Mouse (Mus musculus) midbrain, embryonic 12.5 days (tissue): ENCODE results near the gene 6030458C11Rik. TPM values are rescaled to one million over a fixed set of nuclear protein-coding genes. Genes with fewer than 3 reads are reported as not detected.
"Not testable (repeated sequence)": the region's sequence is repeated elsewhere in the genome, so short reads cannot be mapped to it uniquely, and the experiment has no call there.

ENCODE experiments used
- ATAC-seq: fragments of 200-750 bp; cut with Nextera tagmentation; 2 replicates; pipeline ENCODE4 v1.8.0; 2017; ENCODE audit warnings: low read depth, moderate TSS enrichment, moderate library complexity; ENCODE audit not compliant: low FRiP score
- H3K27ac ChIP-seq: fragments of 300-500 bp; sonication (generic); replicated peaks from 2 replicates; pipeline ENCODE4 v1.5.1; 2016; ENCODE audit warnings: mild to moderate bottlenecking
- H3K27me3 ChIP-seq: fragments of 300-500 bp; sonication (generic); 2 replicates; pipeline ENCODE4 v1.6.1; 2016; ENCODE audit warnings: mild to moderate bottlenecking
- H3K36me3 ChIP-seq: fragments of 300-500 bp; sonication (generic); 2 replicates; pipeline ENCODE4 v1.6.1; 2016
- H3K4me1 ChIP-seq: fragments of 300-500 bp; sonication (generic); 2 replicates; pipeline ENCODE4 v1.6.1; 2016
- H3K4me2 ChIP-seq: fragments of 300-500 bp; sonication (generic); replicated peaks from 2 replicates; pipeline ENCODE4 v1.6.1; 2016; ENCODE audit warnings: mild to moderate bottlenecking, moderate library complexity
- H3K4me3 ChIP-seq: fragments of 300-500 bp; sonication (generic); 2 replicates; pipeline ENCODE4 v1.5.1; 2016; ENCODE audit warnings: mild to moderate bottlenecking
- H3K9ac ChIP-seq: fragments of 300-500 bp; sonication (generic); replicated peaks from 2 replicates; pipeline ENCODE4 v1.6.1; 2016; ENCODE audit warnings: mild to moderate bottlenecking, moderate library complexity
- H3K9me3 ChIP-seq: fragments of 300-500 bp; sonication (generic); 2 replicates; pipeline ENCODE4 v1.6.1; 2016; ENCODE audit warnings: mild to moderate bottlenecking
- whole genome bisulfite sequencing: fragments of 180-500 bp; shearing (Covaris S2); methylation state at CpG from one replicate; pipeline ENCODE4 v1.1.7; 2016; 5-methylcytosine and 5-hydroxymethylcytosine counted together
- polyA plus RNA-seq: library from polyadenylated mRNA; unstranded; fragments of >200 nt; fragmentation: Nextera tagmentation; extraction: Ambion mirVana; gene quantifications from 2 replicates; pipeline ENCODE4 v1.2.1, GENCODE M21; 2016

Gene 6030458C11Rik
- polyA plus RNA-seq, 1 experiment from 2014 or later = 41.1 TPM

GRCm38 (mm10) chr15:12809305-12809704 lies 15.1 kb downstream of the 6030458C11Rik start:
- Histone ChIP-seq H3K27ac (no peak overlapping the region), H3K9me3 (no peaks in the 10 kb centered on the region), H3K9ac (no peak overlapping the region), H3K4me2 (no peak overlapping the region), H3K27me3 (no peaks in the 10 kb centered on the region), H3K4me1 (no peaks in the 10 kb centered on the region), H3K36me3 (peaks cover 68% of the 10 kb centered on the region), H3K4me3 (no peak overlapping the region)
- 95% methylated on average over 6 of the region's 6 CpGs for WGBS
- no peak for ATAC-seq

- H3K4me1 ChIP-seq = no peaks in the 10 kb centered on the region
- ATAC-seq = no peak
- no peak overlapping the region for H3K27ac ChIP-seq
- H3K9me3 ChIP-seq = no peaks in the 10 kb centered on the region
- H3K4me3 ChIP-seq = no peak overlapping the region
- H3K4me2 ChIP-seq = no peak overlapping the region
- H3K36me3 ChIP-seq = peaks cover 51% of the 10 kb centered on the region
- no peak overlapping the region for H3K9ac ChIP-seq
- WGBS = 97% methylated on average over 10 of the region's 10 CpGs
- no peaks in the 10 kb centered on the region; the same call in 1 of the 2 replicates for H3K27me3 ChIP-seq
Measured at GRCm38 (mm10) chr15:12807088-12807487, 17.4 kb downstream of the 6030458C11Rik start.

- Histone ChIP-seq H3K9me3 (no peaks in the 10 kb centered on the region), H3K4me1 (no peaks in the 10 kb centered on the region), H3K36me3 (peaks cover 31% of the 10 kb centered on the region), H3K27me3 (no peaks in the 10 kb centered on the region; the same call in 1 of the 2 replicates), H3K9ac (no peak overlapping the region), H3K4me3 (no peak overlapping the region), H3K4me2 (no peak overlapping the region), H3K27ac (no peak overlapping the region)
- 85% methylated on average over 4 of the region's 4 CpGs for WGBS
- no peak for ATAC-seq
Measured at GRCm38 (mm10) chr15:12805071-12805470, 19.4 kb downstream of the 6030458C11Rik start.

- not testable (repeated sequence) for H3K4me2 ChIP-seq, H3K36me3 ChIP-seq, H3K9me3 ChIP-seq, ATAC-seq, H3K4me3 ChIP-seq, H3K9ac ChIP-seq, H3K4me1 ChIP-seq, H3K27ac ChIP-seq, H3K27me3 ChIP-seq
- 74% methylated on average over 2 of the region's 2 CpGs for WGBS
Measured at GRCm38 (mm10) chr15:12801142-12801506, 23.3 kb downstream of the 6030458C11Rik start.

- Histone ChIP-seq H3K9me3 (no peaks in the 10 kb centered on the region), H3K27ac (no peak overlapping the region), H3K36me3 (no peaks in the 10 kb centered on the region), H3K4me2 (no peak overlapping the region), H3K4me3 (no peak overlapping the region), H3K4me1 (no peaks in the 10 kb centered on the region), H3K27me3 (no peaks in the 10 kb centered on the region; the same call in 1 of the 2 replicates), H3K9ac (no peak overlapping the region)
- no peak for ATAC-seq
- 60% methylated on average over 15 of the region's 15 CpGs for WGBS
Measured at GRCm38 (mm10) chr15:12800405-12801141, 23.9 kb downstream of the 6030458C11Rik start.

GRCm38 (mm10) chr15:12798043-12798442 lies 26.4 kb downstream of the 6030458C11Rik start:
- no peak overlapping the region for H3K27ac ChIP-seq
- WGBS = 88% methylated on average over 6 of the region's 6 CpGs
- no peak overlapping the region for H3K4me3 ChIP-seq
- no peak overlapping the region for H3K4me2 ChIP-seq
- H3K4me1 ChIP-seq = no peaks in the 10 kb centered on the region
- no peaks in the 10 kb centered on the region for H3K9me3 ChIP-seq
- H3K9ac ChIP-seq = no peak overlapping the region
- no peak for ATAC-seq
- H3K36me3 ChIP-seq = no peaks in the 10 kb centered on the region
- no peaks in the 10 kb centered on the region; the same call in 1 of the 2 replicates for H3K27me3 ChIP-seq

- Histone ChIP-seq H3K4me2 (no peak overlapping the region), H3K9ac (no peak overlapping the region), H3K4me3 (no peak overlapping the region), H3K4me1 (no peaks in the 10 kb centered on the region), H3K9me3 (no peaks in the 10 kb centered on the region), H3K27ac (no peak overlapping the region), H3K36me3 (no peaks in the 10 kb centered on the region), H3K27me3 (no peaks in the 10 kb centered on the region)
- 0 out of 2 replicates have a peak, but pooled peaks have one; percentile 11 for ATAC-seq
- WGBS = 27% methylated on average over 13 of the region's 13 CpGs
Measured at GRCm38 (mm10) chr15:12795909-12796470, 28.5 kb downstream of the 6030458C11Rik start.

GRCm38 (mm10) chr15:12795457-12795894 lies 29.0 kb downstream of the 6030458C11Rik start:
- no peaks in the 10 kb centered on the region for H3K36me3 ChIP-seq
- no peaks in the 10 kb centered on the region for H3K9me3 ChIP-seq
- no peaks in the 10 kb centered on the region for H3K4me1 ChIP-seq
- ATAC-seq = peak; percentile 74
- WGBS = 0% methylated on average over 2 of the region's 2 CpGs
- no peak overlapping the region for H3K4me2 ChIP-seq
- no peak overlapping the region for H3K27ac ChIP-seq
- H3K9ac ChIP-seq = no peak overlapping the region
- no peak overlapping the region for H3K4me3 ChIP-seq
- H3K27me3 ChIP-seq = no peaks in the 10 kb centered on the region

- Histone ChIP-seq H3K4me1 (0 out of 2 replicates have a peak, but pooled peaks cover 2% of the 10 kb centered on the region), H3K4me2 (no peak overlapping the region), H3K36me3 (no peaks in the 10 kb centered on the region), H3K27ac (no peak overlapping the region), H3K9ac (no peak overlapping the region), H3K27me3 (no peaks in the 10 kb centered on the region), H3K9me3 (no peaks in the 10 kb centered on the region), H3K4me3 (no peak overlapping the region)
- no peak for ATAC-seq
- 46% methylated on average over 6 of the region's 6 CpGs for WGBS
Measured at GRCm38 (mm10) chr15:12794311-12794710, 30.1 kb downstream of the 6030458C11Rik start.

GRCm38 (mm10) chr15:12789406-12789867 lies 35.0 kb downstream of the 6030458C11Rik start:
- H3K4me3 ChIP-seq = no peak overlapping the region
- H3K4me1 ChIP-seq = 0 out of 2 replicates have a peak, but pooled peaks cover 3% of the 10 kb centered on the region
- H3K27me3 ChIP-seq = no peaks in the 10 kb centered on the region
- no peaks in the 10 kb centered on the region for H3K9me3 ChIP-seq
- H3K4me2 ChIP-seq = no peak overlapping the region
- no peaks in the 10 kb centered on the region for H3K36me3 ChIP-seq
- 0 out of 2 replicates have a peak overlapping the region, but pooled peaks have one; percentile 15 for H3K27ac ChIP-seq
- 21% methylated on average over 10 of the region's 10 CpGs for WGBS
- no peak overlapping the region for H3K9ac ChIP-seq
- peak; percentile 62 for ATAC-seq

GRCm38 (mm10) chr15:12788536-12788935 lies 35.9 kb downstream of the 6030458C11Rik start:
- WGBS = 74% methylated on average over 5 of the region's 5 CpGs
- 0 out of 2 replicates have a peak, but pooled peaks cover 3% of the 10 kb centered on the region for H3K4me1 ChIP-seq
- no peaks in the 10 kb centered on the region for H3K36me3 ChIP-seq
- no peak overlapping the region for H3K4me2 ChIP-seq
- no peak overlapping the region for H3K27ac ChIP-seq
- no peak for ATAC-seq
- H3K9ac ChIP-seq = no peak overlapping the region
- H3K27me3 ChIP-seq = no peaks in the 10 kb centered on the region
- H3K9me3 ChIP-seq = no peaks in the 10 kb centered on the region
- no peak overlapping the region for H3K4me3 ChIP-seq

- Histone ChIP-seq H3K9me3 (no peaks in the 10 kb centered on the region), H3K27ac (no peak overlapping the region), H3K27me3 (no peaks in the 10 kb centered on the region), H3K4me3 (no peak overlapping the region), H3K36me3 (no peaks in the 10 kb centered on the region), H3K4me1 (no peaks in the 10 kb centered on the region), H3K9ac (no peak overlapping the region), H3K4me2 (no peak overlapping the region)
- WGBS = 81% methylated on average over 13 of the region's 16 CpGs
- no peak for ATAC-seq
Measured at GRCm38 (mm10) chr15:12781729-12782326, 42.6 kb downstream of the 6030458C11Rik start.
